Mouse (Mus musculus): ENCODE data around the gene Uqcrc2.

Gene Uqcrc2

GRCm38 (mm10) chr7:120690634-120691033 is 55.7 kb downstream of the Uqcrc2 start:
- DNase-seq (ENCODE audit: low read depth, low spot score) = no peak

- no peak for DNase-seq (ENCODE audit: low read depth, low spot score)
These were observed 58.9 kb downstream of the Uqcrc2 start for GRCm38 (mm10) chr7:120693831-120694375.

GRCm38 (mm10) chr7:120695196-120695595 is 60.2 kb downstream of the Uqcrc2 start:
- no peak for DNase-seq (ENCODE audit: low read depth, low spot score)

GRCm38 (mm10) chr7:120695641-120696040 is 60.7 kb downstream of the Uqcrc2 start:
- DNase-seq (ENCODE audit: low read depth, low spot score) = no peak

GRCm38 (mm10) chr7:120696331-120696730 is 61.4 kb downstream of the Uqcrc2 start:
- DNase-seq (ENCODE audit: low read depth, low spot score) = no peak

- no peak for DNase-seq (ENCODE audit: low read depth, low spot score)
These were observed 64.6 kb downstream of the Uqcrc2 start for GRCm38 (mm10) chr7:120699586-120699985.

GRCm38 (mm10) chr7:120703888-120704287 is 68.9 kb downstream of the Uqcrc2 start:
- no peak for DNase-seq (ENCODE audit: low read depth, low spot score)
